Mouse (Mus musculus): ENCODE measurements around the gene Mpc1. TPM values are rescaled to one million over a fixed set of nuclear protein-coding genes. Genes with fewer than 3 reads are reported as not detected.

Mpc1 gene
- total and polyA plus RNA-seq, 2 experiments from 2014 or later, result 744 to 986 TPM

GRCm38 (mm10) chr17:8239561-8239960, 43.1 kb upstream of the Mpc1 start:
- ATAC-seq (ENCODE audit: insufficient read depth, low read depth), result no peak
- no peaks in the 10 kb centered on the region for H3K36me3 ChIP-seq (replicated peaks; ENCODE audit: control insufficient read depth, insufficient read depth, low read length)
- H3K27ac ChIP-seq (ENCODE audit: low read depth), result no peak overlapping the region
- no peak overlapping the region for H3K4me2 ChIP-seq (ENCODE audit: low read depth, low read length)
- 70% methylated on average over 3 of the region's 3 CpGs for WGBS
- H3K9me3 ChIP-seq (replicated peaks; ENCODE audit: control insufficient read depth, low read length), result no peaks in the 10 kb centered on the region
- DNase-seq (ENCODE audit: low spot score), result no peak
- H3K27me3 ChIP-seq (ENCODE audit: control insufficient read depth, insufficient read depth, low read length), result no peaks in the 10 kb centered on the region
- TF ChIP-seq CTCF (IDR thresholded peaks at IDR 0.05; ENCODE audit: low read depth) (no peak), EP300 (IDR thresholded peaks at IDR 0.05; ENCODE audit: low read depth) (no peak)
- no peaks in the 10 kb centered on the region for H3K4me1 ChIP-seq (ENCODE audit: control insufficient read depth, insufficient read depth)
- H3K4me3 ChIP-seq (ENCODE audit: low read depth, low read length), result no peak overlapping the region
- H3K9ac ChIP-seq (replicated peaks; ENCODE audit: low read depth, low read length), result no peak overlapping the region

- no peak for ATAC-seq (ENCODE audit: insufficient read depth, low read depth)
- 64% methylated on average over 4 of the region's 4 CpGs for WGBS
- Histone ChIP-seq H3K9me3 (replicated peaks; ENCODE audit: control insufficient read depth, low read length) (no peaks in the 10 kb centered on the region), H3K27me3 (ENCODE audit: control insufficient read depth, insufficient read depth, low read length) (no peaks in the 10 kb centered on the region), H3K4me3 (ENCODE audit: low read depth, low read length) (no peak overlapping the region), H3K9ac (replicated peaks; ENCODE audit: low read depth, low read length) (no peak overlapping the region), H3K27ac (ENCODE audit: low read depth) (no peak overlapping the region), H3K4me1 (ENCODE audit: control insufficient read depth, insufficient read depth) (no peaks in the 10 kb centered on the region), H3K36me3 (replicated peaks; ENCODE audit: control insufficient read depth, insufficient read depth, low read length) (no peaks in the 10 kb centered on the region), H3K4me2 (ENCODE audit: low read depth, low read length) (no peak overlapping the region)
- TF ChIP-seq CTCF (IDR thresholded peaks at IDR 0.05; ENCODE audit: low read depth) (no peak), EP300 (IDR thresholded peaks at IDR 0.05; ENCODE audit: low read depth) (no peak)
- DNase-seq (ENCODE audit: low spot score), result no peak
Observed at GRCm38 (mm10) chr17:8240517-8240916, 42.2 kb upstream of the Mpc1 start.

GRCm38 (mm10) chr17:8241645-8242044, 41.1 kb upstream of the Mpc1 start:
- Histone ChIP-seq H3K27me3 (ENCODE audit: control insufficient read depth, insufficient read depth, low read length) (no peaks in the 10 kb centered on the region), H3K9me3 (replicated peaks; ENCODE audit: control insufficient read depth, low read length) (no peaks in the 10 kb centered on the region), H3K36me3 (replicated peaks; ENCODE audit: control insufficient read depth, insufficient read depth, low read length) (no peaks in the 10 kb centered on the region), H3K9ac (replicated peaks; ENCODE audit: low read depth, low read length) (no peak overlapping the region), H3K4me2 (ENCODE audit: low read depth, low read length) (no peak overlapping the region), H3K27ac (ENCODE audit: low read depth) (no peak overlapping the region), H3K4me3 (ENCODE audit: low read depth, low read length) (no peak overlapping the region), H3K4me1 (ENCODE audit: control insufficient read depth, insufficient read depth) (no peaks in the 10 kb centered on the region)
- DNase-seq (ENCODE audit: low spot score) (no peak), ATAC-seq (ENCODE audit: insufficient read depth, low read depth) (no peak)
- TF ChIP-seq CTCF (IDR thresholded peaks at IDR 0.05; ENCODE audit: low read depth), result no peak
- 73% methylated on average over 12 of the region's 12 CpGs for WGBS

- 82% methylated on average over 11 of the region's 11 CpGs for WGBS
- no peak overlapping the region for H3K4me3 ChIP-seq (ENCODE audit: low read depth, low read length)
- ATAC-seq (ENCODE audit: insufficient read depth, low read depth), result no peak
Observed at GRCm38 (mm10) chr17:8242186-8242585, 40.5 kb upstream of the Mpc1 start.

GRCm38 (mm10) chr17:8244124-8244523, 38.6 kb upstream of the Mpc1 start:
- Histone ChIP-seq H3K27ac (ENCODE audit: low read depth) (no peak overlapping the region), H3K4me3 (ENCODE audit: low read depth, low read length) (no peak overlapping the region), H3K27me3 (ENCODE audit: control insufficient read depth, insufficient read depth, low read length) (no peaks in the 10 kb centered on the region; the same call in 1 of the 2 replicates), H3K36me3 (replicated peaks; ENCODE audit: control insufficient read depth, insufficient read depth, low read length) (no peaks in the 10 kb centered on the region), H3K4me1 (ENCODE audit: control insufficient read depth, insufficient read depth) (no peaks in the 10 kb centered on the region), H3K9me3 (replicated peaks; ENCODE audit: control insufficient read depth, low read length) (no peaks in the 10 kb centered on the region), H3K9ac (replicated peaks; ENCODE audit: low read depth, low read length) (no peak overlapping the region), H3K4me2 (ENCODE audit: low read depth, low read length) (no peak overlapping the region)
- no peak for ATAC-seq (ENCODE audit: insufficient read depth, low read depth)
- TF ChIP-seq CTCF (IDR thresholded peaks at IDR 0.05; ENCODE audit: low read depth), result no peak
- TF ChIP-seq EP300 (IDR thresholded peaks at IDR 0.05; ENCODE audit: low read depth), result no peak
- 72% methylated on average over 2 of the region's 2 CpGs for WGBS
- no peak for DNase-seq (ENCODE audit: low spot score)

More at GRCm38 (mm10) chr17:8242186-8242585, 40.5 kb upstream of the Mpc1 start:
- Histone ChIP-seq H3K27ac (ENCODE audit: low read depth) (no peak overlapping the region), H3K9ac (replicated peaks; ENCODE audit: low read depth, low read length) (no peak overlapping the region), H3K9me3 (replicated peaks; ENCODE audit: control insufficient read depth, low read length) (no peaks in the 10 kb centered on the region), H3K27me3 (ENCODE audit: control insufficient read depth, insufficient read depth, low read length) (no peaks in the 10 kb centered on the region), H3K4me2 (ENCODE audit: low read depth, low read length) (no peak overlapping the region), H3K4me1 (ENCODE audit: control insufficient read depth, insufficient read depth) (no peaks in the 10 kb centered on the region), H3K36me3 (replicated peaks; ENCODE audit: control insufficient read depth, insufficient read depth, low read length) (no peaks in the 10 kb centered on the region)
- DNase-seq (ENCODE audit: low spot score), result no peak
- TF ChIP-seq EP300 (IDR thresholded peaks at IDR 0.05; ENCODE audit: low read depth) (no peak), CTCF (IDR thresholded peaks at IDR 0.05; ENCODE audit: low read depth) (no peak)

- TF ChIP-seq EP300 (IDR thresholded peaks at IDR 0.05; ENCODE audit: low read depth) (no peak), CTCF (IDR thresholded peaks at IDR 0.05; ENCODE audit: low read depth) (no peak)
- ATAC-seq (ENCODE audit: insufficient read depth, low read depth) (no peak), DNase-seq (ENCODE audit: low spot score) (no peak)
- whole genome bisulfite sequencing, result 79% methylated on average over 4 of the region's 4 CpGs
- no peak overlapping the region for H3K4me2 ChIP-seq (ENCODE audit: low read depth, low read length)
- H3K36me3 ChIP-seq (replicated peaks; ENCODE audit: control insufficient read depth, insufficient read depth, low read length), result no peaks in the 10 kb centered on the region
- H3K9me3 ChIP-seq (replicated peaks; ENCODE audit: control insufficient read depth, low read length), result no peaks in the 10 kb centered on the region
- no peak overlapping the region for H3K9ac ChIP-seq (replicated peaks; ENCODE audit: low read depth, low read length)
- H3K27ac ChIP-seq (ENCODE audit: low read depth), result no peak overlapping the region
- H3K4me1 ChIP-seq (ENCODE audit: control insufficient read depth, insufficient read depth), result no peaks in the 10 kb centered on the region
- no peak overlapping the region for H3K4me3 ChIP-seq (ENCODE audit: low read depth, low read length)
- no peaks in the 10 kb centered on the region; the same call in none of the 2 replicates for H3K27me3 ChIP-seq (ENCODE audit: control insufficient read depth, insufficient read depth, low read length)
Observed at GRCm38 (mm10) chr17:8246102-8246754, 36.5 kb upstream of the Mpc1 start.
